Comparison of ENCODE assay signal across 15 mouse cellular contexts in genomic region chr10:95879983-95880934, GRCm38 (mm10). TPM values are rescaled to one million over a fixed set of nuclear protein-coding genes. Genes with fewer than 3 reads are reported as not detected.
DNase-seq lines count a peak whose midpoint lies in the region; ATAC-seq and TF ChIP-seq lines count a peak whose summit lies in the region.
"Had no signal": no experiment of that assay in that cellular context is flagged by ENCODE, and none has a peak within 500 bp of the region (broad histone marks: within the 10 kb centered on the region; RNA-seq: fewer than 3 reads in every experiment).

No protein-coding gene starts in this region.

- no peak overlapping the region for H3K4me2 ChIP-seq in kidney, embryonic 16.5 days (replicated peaks; ENCODE audit: low read depth, low read length)
- no peak overlapping the region for H3K4me2 ChIP-seq in hindbrain, postnatal 0 days (ENCODE audit: low read depth, low read length)
- H3K4me2 ChIP-seq: neural tube, embryonic 13.5 days had no signal

- no peak overlapping the region for H3K9ac ChIP-seq in kidney, embryonic 16.5 days (replicated peaks; ENCODE audit: low read length)
- no peak overlapping the region for H3K9ac ChIP-seq in hindbrain, postnatal 0 days (replicated peaks; ENCODE audit: low read length)
- H3K9ac ChIP-seq: neural tube, embryonic 13.5 days had no signal

- H3K27ac ChIP-seq in kidney, embryonic 16.5 days (ENCODE audit: low read length) = no peak overlapping the region
- no peak overlapping the region for H3K27ac ChIP-seq in hindbrain, postnatal 0 days
- H3K27ac ChIP-seq: neural tube, embryonic 13.5 days had no signal

- no peaks in the 10 kb centered on the region for H3K36me3 ChIP-seq in kidney, embryonic 16.5 days (ENCODE audit: insufficient read depth, low read length)
- no peaks in the 10 kb centered on the region for H3K36me3 ChIP-seq in hindbrain, postnatal 0 days (ENCODE audit: insufficient read depth, low read length)
- H3K36me3 ChIP-seq: G1E; neural tube, embryonic 13.5 days had no signal

- no peak for DNase-seq in kidney, postnatal 25 days
- peak; percentile 72 for DNase-seq in CD4-positive, CD25-positive, alpha-beta regulatory T cell, adult 2 months (ENCODE audit: low read depth, low spot score)
- no peak for DNase-seq in adrenal gland, adult 2 months
- no peak for DNase-seq in hindbrain, postnatal 0 days (ENCODE audit: low spot score)
- DNase-seq in layer of hippocampus, postnatal 25 days (ENCODE audit: extremely low spot score in 1 of 2, low spot score in 1 of 2) = no peak
- DNase-seq: adrenal gland, postnatal 25 days; kidney, adult 18-20 months; spleen, adult 18-20 months had no signal

- peak; percentile 75 for ATAC-seq in kidney, embryonic 16.5 days (ENCODE audit: low FRiP score, low TSS enrichment)
- peak; percentile 84 for ATAC-seq in common myeloid progenitor, adult 5-6 weeks (replicated peaks; ENCODE audit: low read depth, poor library complexity, severe bottlenecking)
- ATAC-seq in megakaryocyte, adult 5-6 weeks (ENCODE audit: poor library complexity, severe bottlenecking) = peak; percentile 96
- no peak for ATAC-seq in hindbrain, postnatal 0 days
- ATAC-seq: forebrain, embryonic 16.5 days had no signal

- WGBS in kidney, embryonic 16.5 days = 77% methylated on average over 17 of the region's 17 CpGs
- WGBS in hindbrain, postnatal 0 days = 92% methylated on average over 17 of the region's 17 CpGs

- no peaks in the 10 kb centered on the region for H3K27me3 ChIP-seq in kidney, embryonic 16.5 days (ENCODE audit: insufficient read depth, low read length)
- H3K27me3 ChIP-seq in hindbrain, postnatal 0 days (ENCODE audit: insufficient read depth, low read length) = no peaks in the 10 kb centered on the region
- H3K27me3 ChIP-seq: neural tube, embryonic 13.5 days had no signal

- 0 out of 2 replicates have a peak, but pooled peaks cover 3% of the 10 kb centered on the region for H3K9me3 ChIP-seq in kidney, embryonic 16.5 days (ENCODE audit: low read length)
- no peaks in the 10 kb centered on the region for H3K9me3 ChIP-seq in hindbrain, postnatal 0 days (ENCODE audit: low read length)
- H3K9me3 ChIP-seq: G1E; neural tube, embryonic 13.5 days had no signal

- no peaks in the 10 kb centered on the region for H3K4me1 ChIP-seq in kidney, embryonic 16.5 days (ENCODE audit: insufficient read depth, low read length)
- no peaks in the 10 kb centered on the region for H3K4me1 ChIP-seq in hindbrain, postnatal 0 days (ENCODE audit: insufficient read depth, low read length)

- H3K4me3 ChIP-seq in kidney, embryonic 16.5 days (ENCODE audit: low read length) = 0 out of 2 replicates have a peak overlapping the region, but pooled peaks have one; percentile 1
- no peak overlapping the region for H3K4me3 ChIP-seq in hindbrain, postnatal 0 days (ENCODE audit: low read length)
- H3K4me3 ChIP-seq: neural tube, embryonic 13.5 days had no signal

- no peak for TF ChIP-seq CTCF in hindbrain, postnatal 0 days (IDR thresholded peaks at IDR 0.05; ENCODE audit: low read depth)

RNA-seq across cellular contexts. Expression of gene Gm33543, which starts 37.5 kb away (rescaled TPM):
- 0.19 and 0.28 TPM in 2 replicates for polyA plus RNA-seq in kidney, embryonic 16.5 days (2015; fragmentation: Nextera tagmentation; extraction: Ambion mirVana)
- total RNA-seq in common myeloid progenitor, adult 5-6 weeks (2017) = not detected in 2 replicates
- not detected in 2 replicates for total RNA-seq in megakaryocyte, adult 5-6 weeks (2015)
- total RNA-seq in megakaryocyte, adult 5-6 weeks (2017) = not detected in 2 replicates
- not detected for total RNA-seq in adrenal gland, adult 2 months (2021)
- polyA plus RNA-seq in adrenal gland, adult 2 months (2012; rRNA removed) = not detected in 2 replicates
- total RNA-seq in hindbrain, postnatal 0 days (2014; rRNA removed) = not detected in 2 replicates
- polyA plus RNA-seq in hindbrain, postnatal 0 days (2015; fragmentation: Nextera tagmentation; extraction: Ambion mirVana) = 0.13 TPM in 1 of 2 replicates, not detected in the other
- total RNA-seq in layer of hippocampus, postnatal 25 days (2021) = not detected
- total RNA-seq: adrenal gland, postnatal 25 days had no signal
- polyA plus RNA-seq: forebrain, embryonic 16.5 days; G1E; heart, embryonic 14.5 days; neural tube, embryonic 13.5 days had no signal
